Mouse (Mus musculus): Measurements from ENCODE around the gene S1pr3.

GRCm38 (mm10) chr13:51418942-51419451 is 10.6 kb downstream of the S1pr3 start:
- TF ChIP-seq POLR2A (IDR thresholded peaks at IDR 0.05; ENCODE audit: low read depth, low read length) (no peak), CTCF (IDR thresholded peaks at IDR 0.05; ENCODE audit: extremely low read depth, insufficient read length, insufficient replicate concordance, low read depth, low read length) (no peak)

All from small intestine, adult 2 months (tissue).